Mouse (Mus musculus): ENCODE data around the gene Zfp429.
"Not testable (repeated sequence)": the region's sequence is repeated elsewhere in the genome, so short reads cannot be mapped to it uniquely, and the experiment has no call there.

The Zfp429 gene

DNA sequence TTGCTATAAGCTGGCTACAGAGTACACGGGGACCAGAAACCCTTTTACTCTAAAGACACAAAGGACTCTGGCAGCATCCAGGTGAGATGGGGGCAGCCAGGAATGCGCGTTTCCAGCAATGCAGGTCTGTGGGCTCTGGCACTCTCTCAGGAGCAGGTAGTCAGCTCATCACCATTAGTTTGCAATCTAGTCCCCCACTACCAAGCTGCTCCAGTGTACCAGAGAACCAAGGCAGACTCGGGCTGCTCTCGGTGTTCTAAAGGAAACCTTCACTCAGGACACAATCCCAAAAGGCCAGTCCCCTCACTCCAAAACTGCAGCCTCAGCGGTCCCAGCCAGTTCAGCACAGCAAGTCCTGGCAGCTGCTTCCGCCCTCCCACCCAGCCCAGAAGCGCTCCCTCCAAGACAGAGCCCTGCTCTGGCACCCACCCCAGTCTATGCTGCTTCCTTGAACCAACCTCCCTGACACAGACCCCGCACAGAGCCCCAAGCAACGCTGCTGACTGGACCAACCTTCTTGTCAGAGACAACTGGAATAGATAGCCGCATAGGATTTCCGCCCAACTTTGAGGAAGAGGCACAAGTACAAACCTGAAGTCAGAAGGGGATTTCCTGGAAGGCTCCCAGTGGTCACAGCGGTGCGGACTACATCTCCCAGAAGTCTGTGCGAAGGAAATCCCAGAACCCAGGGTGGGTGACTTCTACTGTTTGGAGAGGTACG is at the start of gene Zfp429:
Zfp429 (minus strand) TSS at position 637 of the 721 bp plus-strand sequence.
- peak; percentile 81 for DNase-seq (ENCODE audit: low read depth, low spot score)

DNA sequence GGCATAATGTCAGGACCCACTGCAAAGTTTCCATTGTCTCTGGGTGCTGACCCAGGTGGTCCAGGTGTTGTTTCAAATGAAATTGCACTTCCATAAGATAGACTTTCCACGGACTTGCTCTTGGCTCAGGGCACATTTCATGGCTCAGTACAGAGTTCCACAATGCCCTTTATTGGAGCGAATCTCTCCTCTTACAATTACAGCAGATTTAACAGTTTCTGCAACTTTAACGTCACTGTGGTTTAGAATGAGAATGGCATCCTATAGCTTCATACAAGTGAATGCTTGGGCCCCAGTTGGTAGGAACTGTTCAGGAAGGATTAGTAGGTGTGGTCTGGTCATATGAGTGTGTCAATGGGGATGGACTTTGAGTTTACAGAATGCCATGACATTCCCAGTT is 37.5 kb upstream of the Zfp429 start:
- DNase-seq (ENCODE audit: low read depth, low spot score), result not testable (repeated sequence)

DNA sequence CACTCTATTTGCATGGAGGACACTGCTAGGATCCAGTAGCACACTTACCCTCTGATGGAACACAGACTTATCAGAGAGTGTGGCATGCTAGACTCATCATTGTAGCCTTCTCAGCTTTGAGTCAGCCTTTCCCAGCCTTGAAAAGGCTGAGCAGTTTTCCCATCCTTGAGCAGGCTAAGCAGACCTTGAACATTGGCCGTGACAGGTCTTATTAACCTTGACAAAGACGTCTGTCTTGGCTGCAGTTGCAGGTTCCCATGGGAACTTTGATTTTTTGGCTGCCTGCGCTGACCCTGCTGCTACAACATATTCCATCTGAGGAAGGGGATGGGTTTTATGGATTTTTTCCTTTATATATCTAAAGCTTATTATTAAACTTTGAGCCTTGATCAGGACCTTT is 28.5 kb upstream of the Zfp429 start:
- no peak for DNase-seq (ENCODE audit: low read depth, low spot score)

DNA sequence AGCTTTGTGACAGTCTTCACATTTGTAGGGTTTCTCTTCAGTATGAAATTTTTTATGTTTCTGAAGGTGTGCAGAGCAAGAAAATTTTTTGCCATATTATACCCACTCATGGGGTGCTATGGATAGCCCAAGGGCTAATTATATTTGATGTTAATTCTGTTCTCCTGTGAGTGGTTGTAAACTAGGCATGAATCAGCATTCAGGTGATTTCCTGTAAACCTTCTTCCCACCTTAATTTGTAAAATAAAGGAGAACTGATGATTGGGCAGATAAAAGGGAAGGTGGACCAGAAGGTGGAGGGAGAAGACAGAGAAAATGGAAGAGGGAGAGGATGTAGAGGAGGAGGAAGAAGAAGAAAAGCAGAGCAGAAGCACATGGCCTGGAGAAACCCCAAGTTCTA is 26.1 kb upstream of the Zfp429 start:
- not testable (repeated sequence) for DNase-seq (ENCODE audit: low read depth, low spot score)

DNA sequence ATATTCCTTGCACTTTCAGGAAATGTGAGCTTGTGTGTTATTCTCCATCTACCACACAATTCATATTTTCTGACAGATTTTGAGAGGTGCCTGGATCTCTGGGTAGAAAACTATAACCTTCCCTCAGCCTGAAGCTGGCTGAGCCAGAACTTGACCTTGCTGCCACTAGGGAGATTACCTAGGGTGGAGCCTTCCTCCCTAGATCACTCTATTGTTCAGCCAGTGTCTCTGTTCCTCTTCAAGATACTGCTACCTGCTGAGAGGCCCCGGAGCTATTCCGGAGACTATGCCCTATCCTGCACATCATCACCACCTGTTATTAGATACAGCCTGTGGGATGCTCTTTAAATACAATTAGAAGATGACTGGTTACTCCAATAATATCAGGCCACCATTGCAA is 22.9 kb upstream of the Zfp429 start:
- DNase-seq (ENCODE audit: low read depth, low spot score), result not testable (repeated sequence)

DNA sequence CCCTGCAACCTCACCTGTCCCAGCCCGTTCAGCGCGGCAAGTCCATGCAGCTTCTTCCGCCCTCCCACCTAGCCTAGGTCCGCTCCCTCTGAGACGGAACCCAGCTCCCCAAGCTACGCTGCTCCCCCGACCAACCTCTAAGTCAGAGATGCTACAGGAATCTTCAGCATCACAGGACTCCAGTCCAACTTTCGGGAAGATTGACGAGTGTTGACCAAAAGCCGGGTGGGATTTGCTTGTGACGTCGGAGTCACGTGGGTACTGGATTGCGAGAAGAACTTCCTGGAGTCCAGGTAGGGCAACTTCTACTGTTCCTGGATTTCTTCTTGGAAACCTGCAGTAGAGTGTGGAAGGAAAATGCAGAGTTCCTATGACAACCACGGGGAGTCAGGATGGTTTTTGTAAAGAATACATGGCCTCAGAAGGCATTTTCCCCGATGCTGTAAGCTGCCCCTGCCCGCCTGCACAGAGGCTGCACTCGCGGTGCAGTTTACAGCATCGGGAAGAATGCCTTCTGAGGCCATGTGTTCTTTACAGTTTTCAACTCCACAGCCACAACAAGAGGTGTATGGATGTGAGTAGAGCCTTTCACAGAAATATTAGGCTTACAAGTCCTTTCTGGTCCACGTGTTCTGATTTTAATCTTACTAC is 21.7 kb upstream of the Zfp429 start, which contains the start of gene Zfp459:
Zfp459 (minus strand) TSS at position 212 of the 651 bp plus-strand sequence.
- DNase-seq (ENCODE audit: low read depth, low spot score), result peak; percentile 41

DNA sequence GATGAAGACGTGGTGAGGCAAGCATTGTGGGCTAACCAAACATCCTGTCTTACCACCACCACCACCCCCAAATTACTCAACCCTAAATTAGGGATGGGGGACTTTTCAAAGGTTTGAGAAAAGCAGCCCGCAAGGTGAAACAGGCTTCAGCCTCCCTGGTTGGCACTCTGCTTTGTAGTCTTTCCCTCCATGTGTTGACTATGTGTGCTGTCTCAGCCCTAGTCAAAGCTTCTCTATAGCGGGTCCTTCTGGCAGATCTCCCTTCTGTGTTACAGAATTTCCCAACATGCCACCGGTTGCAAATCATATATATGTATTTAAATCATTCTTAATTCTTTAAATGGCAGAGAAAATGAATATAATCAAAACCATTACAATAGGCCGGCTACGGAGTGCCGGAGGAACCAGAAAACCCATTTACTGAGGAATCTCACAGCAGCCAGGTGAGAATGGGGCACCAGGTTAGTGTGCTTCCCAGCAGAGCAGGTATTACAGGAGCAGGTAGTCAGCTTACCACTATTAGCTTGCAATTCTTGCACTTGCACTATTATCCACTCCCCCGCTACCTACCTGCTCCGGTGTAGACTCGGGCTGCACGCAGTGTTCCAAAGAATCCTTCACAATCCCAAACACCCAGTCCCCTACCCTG is 21.1 kb upstream of the Zfp429 start:
- DNase-seq (ENCODE audit: low read depth, low spot score), result no peak

DNA sequence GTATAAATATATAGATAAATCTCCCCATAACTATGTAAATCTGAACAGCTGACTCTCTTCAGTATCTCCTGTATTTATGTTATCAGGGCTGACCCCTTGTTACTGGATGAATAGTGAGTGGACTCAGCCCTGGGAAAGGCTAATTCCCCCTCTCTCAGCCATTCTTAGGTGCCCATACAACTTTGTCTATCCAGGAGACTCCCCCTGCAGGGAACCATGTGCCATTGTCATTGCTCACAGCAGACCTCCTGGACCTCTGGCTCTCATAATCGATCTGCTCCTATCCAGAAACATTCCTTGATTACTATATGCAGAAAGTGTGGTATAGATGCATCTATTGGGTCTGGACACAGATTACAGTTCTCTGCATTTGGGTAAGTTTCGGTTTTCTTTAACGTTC is 17.2 kb upstream of the Zfp429 start:
- no peak for DNase-seq (ENCODE audit: low read depth, low spot score)

DNA sequence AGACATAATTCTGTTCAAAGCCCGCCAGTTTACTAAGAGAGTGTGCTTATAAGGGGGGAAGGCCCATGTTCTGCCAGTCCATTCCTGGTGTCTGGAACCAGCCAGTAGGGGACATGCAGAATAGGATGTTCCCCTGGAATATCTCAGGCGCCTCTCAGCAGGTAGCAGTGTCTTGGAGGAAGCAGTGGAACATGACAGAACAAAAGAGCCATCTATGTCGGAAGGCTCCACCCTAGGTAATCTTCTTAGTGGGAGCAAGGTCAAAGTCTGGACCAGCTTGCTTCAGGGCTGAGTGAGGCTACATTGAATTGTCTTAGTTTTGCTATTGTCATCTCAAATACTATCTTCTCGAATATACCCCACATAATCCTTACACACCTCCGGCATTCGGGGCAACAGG is 16.1 kb upstream of the Zfp429 start:
- no peak for DNase-seq (ENCODE audit: low read depth, low spot score)

DNA sequence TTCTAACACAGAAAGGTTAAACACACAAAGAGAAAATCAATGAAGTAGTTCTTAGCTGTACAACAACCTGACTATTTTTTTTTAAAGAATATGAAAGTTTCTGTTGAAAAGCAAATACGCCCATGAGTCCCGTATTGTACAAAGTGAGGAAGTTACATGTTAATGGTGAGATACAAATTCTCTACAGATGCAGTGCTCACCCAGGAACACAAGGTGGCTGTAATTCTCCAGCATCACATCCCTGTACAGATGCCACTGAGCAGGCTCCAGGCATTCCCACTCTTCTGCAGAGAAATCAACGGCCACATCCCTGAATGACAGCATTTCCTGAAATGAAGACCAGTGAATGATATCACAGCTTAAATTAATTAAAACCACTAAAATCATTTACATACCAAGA is 14.0 kb upstream of the Zfp429 start:
- DNase-seq (ENCODE audit: low read depth, low spot score), result peak; percentile 19

DNA sequence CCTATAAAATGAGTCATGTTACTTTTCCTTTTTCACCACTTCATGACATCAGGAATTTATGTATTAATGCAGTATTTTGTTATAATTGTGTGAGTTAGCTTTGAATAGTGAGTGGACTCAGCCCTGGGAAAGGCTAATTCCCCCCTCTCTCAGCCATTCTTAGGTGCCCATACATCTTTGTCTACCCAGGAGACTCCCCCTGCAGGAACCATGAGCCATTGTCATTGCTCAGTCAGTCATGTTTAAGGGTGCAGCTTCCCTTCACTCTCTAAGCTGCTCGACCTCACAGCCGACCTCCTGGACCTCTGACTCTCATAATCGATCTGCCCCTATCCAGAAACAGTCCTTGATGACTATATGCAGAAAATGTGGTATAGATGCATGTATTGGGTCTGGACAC is 23.4 kb downstream of the Zfp429 start:
- DNase-seq (ENCODE audit: low read depth, low spot score), result peak; percentile 17

DNA sequence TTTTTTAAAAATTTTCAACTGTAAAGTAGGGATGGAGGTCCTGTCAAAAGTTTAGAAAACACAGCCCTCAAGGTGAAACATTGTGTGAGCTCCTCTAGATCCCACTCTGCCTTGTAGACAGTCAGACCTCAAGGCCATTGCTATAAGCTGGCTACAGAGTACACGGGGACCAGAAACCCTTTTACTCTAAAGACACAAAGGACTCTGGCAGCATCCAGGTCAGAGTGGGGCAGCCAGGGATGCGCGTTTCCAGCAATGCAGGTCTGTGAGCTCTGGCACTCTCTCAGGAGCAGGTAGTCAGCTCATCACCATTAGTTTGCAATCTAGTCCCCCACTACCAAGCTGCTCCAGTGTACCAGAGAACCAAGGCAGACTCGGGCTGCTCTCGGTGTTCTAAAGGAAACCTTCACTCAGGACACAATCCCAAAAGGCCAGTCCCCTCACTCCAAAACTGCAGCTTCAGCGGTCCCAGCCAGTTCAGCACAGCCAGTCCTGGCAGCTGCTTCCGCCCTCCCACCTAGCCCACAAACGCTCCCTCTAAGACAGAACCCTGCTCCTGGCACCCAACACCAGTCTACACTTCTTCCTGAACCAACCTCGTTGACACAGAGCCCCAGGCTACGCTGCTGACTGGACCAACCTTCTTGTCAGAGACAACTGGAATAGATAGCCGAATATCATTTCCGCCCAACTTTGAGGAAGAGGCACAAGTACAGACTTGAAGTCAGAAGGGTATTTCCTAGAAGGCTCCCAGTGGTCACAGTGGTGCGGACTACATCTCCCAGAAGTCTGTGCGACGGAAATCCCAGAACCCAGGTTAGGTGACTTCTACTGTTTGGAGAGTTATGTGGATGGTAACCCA is 24.3 kb downstream of the Zfp429 start, which contains the start of the genes Gm28041 and Zfp456:
Gm28041 (minus strand) TSS at position 684 of the 862 bp plus-strand sequence.
Zfp456 (minus strand) TSS at position 761 of the 862 bp plus-strand sequence.
- peak; percentile 89 for DNase-seq (ENCODE audit: low read depth, low spot score)

DNA sequence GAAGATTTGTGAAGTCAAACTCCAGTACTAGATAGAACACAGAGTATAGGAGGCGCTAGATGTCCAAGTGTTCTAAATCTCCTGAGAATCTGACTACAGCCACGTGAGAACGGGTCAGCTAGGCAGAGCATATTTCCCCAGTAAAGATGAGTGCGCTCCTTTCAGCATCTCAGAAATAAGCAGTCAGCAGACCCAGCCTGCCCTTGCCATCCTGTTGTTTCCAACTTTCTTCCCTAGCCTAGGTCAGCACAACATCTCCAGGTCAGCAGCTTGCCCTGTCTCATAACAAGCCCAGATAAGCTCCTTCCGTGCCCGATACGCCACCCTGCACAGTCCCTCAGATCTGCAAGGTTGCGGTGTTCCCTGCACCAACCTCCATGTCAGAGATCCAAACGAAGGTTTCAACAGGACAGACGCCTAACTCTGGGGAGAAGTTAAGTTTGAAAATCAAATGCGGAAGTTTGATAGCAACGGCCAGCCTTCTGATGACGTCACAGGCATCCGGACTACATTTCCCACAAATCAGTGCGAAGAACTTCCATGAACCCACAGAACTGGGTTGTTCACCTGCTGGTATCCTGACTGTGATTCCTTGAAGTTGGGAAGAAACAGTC is 39.4 kb downstream of the Zfp429 start, which contains the start of the genes Gm28044 and Zfp953:
Gm28044 (minus strand) TSS at position 406 of the 614 bp plus-strand sequence.
Zfp953 (minus strand) TSS at position 475 of the 614 bp plus-strand sequence.
- peak; percentile 93 for DNase-seq (ENCODE audit: low read depth, low spot score)

DNA sequence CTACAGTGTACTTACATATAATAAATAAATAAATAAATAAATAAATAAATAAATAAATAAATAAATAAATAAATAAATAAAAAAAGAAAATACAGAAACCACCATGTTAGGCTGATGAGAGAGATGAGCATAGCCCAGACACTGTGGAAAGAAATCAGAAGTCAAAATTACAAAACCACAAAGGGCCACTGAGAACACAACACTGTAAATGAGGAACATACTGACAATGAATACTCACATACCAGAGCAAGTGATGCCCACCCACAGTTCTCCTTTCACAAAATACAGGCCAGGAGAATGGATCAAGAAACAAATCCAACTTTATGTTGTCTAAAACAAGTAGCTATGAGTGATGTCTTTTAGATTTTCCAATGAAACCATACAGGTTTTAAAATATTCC is 47.8 kb downstream of the Zfp429 start:
- DNase-seq (ENCODE audit: low read depth, low spot score), result no peak

DNA sequence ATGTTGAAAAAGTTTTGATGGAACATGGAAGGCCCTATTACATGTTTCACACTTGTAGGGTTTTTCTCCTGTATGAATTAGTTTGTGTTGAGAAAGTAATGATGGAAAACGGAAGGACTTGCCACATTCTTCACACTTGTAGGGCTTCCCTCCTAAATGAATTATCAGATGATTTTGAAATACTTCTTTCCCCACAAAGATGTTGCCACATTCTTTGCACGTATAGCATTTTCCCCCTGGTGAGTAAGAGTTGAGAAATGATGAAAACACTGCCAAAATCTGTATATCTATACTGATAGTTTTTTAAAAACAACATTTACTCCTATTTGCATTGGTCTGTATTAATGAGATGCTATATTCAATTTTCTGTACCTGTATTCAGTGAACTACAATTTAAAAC is 56.2 kb downstream of the Zfp429 start:
- no peak for DNase-seq (ENCODE audit: low read depth, low spot score)
